Mouse (Mus musculus): ENCODE data around the gene Fras1.

Fras1 gene

DNA sequence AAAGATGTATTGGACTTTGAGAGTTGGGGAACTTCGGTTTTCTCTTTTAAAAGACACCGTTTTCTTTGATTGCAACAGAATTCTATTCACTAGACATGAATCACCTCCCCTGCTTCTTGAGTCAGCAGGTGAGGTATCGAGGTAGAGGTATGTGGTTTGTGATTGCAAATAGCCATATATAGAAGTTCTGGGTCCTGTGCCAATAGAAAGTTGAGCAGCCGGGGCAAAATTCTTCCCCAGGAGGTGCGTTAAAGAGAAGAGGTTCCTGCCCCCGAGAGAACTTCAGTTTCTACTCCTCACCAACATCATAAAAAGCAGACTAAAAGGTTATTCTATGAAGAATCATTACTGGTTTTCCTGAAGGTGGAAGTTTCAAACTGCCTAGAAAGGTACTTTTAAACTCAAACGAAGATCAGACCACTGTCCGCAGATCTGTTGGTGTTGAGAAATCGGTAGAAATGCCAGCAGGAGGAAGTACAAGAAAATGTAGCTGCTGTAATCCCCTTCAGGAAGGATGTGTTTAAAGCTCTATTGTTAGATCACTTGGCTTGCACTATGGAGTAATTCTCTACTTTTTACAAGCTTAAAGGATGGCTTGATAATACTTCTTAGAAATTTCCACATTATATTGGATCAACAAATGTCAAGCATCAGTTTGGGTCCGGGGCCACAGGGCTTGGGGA lies 420.3 kb downstream of the Fras1 start:
- DNase-seq = no peak

DNA sequence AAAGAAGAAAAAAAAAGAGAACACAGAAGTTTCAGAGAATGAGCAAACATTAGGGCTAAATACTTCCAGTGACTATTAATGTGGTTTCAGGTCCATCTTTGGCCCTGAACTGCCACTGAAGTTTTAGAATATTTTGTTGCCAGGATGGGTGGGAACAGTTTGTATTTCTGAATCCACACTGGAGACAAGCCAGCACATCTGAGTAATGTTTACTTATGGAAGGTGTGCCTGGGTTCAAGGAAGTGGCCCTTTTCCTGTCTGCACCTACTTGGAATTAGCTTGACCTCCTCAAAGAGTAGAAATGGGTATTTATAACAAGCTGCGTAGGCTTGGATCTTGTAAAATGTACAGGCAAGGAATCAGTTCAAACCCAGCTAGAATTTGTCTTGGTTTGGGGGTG lies 422.0 kb downstream of the Fras1 start:
- no peak for DNase-seq

DNA sequence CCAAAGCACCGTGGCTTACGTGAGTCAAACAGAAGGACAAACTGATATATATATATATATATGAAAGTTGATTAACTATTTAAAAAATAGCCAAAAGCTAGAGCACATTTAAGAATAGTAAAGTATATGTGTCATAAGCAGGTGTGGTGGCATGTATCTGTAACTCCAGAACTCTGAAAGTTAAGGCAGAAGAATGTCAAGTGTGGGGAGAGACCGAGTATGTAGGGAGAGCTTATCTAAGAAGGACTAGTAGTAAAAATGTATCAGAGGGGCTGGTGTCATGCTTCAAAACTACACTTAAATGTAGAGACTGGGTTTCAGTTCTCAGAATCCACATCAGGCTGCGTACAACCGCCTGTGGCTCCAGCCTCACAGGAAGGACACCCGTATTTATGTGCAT lies 423.7 kb downstream of the Fras1 start:
- DNase-seq = no peak

DNA sequence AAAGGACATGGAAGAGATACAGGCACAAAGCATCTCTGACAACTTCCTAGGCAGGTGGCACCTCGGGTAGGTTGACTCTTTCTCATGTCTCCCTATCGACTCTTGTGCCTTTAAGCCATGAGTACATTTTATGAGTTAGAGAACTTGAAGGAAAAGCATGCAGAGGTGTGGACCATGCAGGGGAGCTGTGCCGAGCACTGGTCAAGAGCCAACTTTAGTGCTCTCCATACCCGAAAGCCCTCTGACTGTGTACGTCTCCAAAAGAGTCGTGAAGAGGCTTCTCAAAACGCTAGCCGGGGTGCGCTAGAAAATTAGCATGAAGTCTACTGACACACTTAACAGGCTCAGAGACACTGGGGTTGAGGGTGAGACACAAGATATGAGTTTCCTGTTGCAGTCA lies 425.4 kb downstream of the Fras1 start:
- DNase-seq = no peak

DNA sequence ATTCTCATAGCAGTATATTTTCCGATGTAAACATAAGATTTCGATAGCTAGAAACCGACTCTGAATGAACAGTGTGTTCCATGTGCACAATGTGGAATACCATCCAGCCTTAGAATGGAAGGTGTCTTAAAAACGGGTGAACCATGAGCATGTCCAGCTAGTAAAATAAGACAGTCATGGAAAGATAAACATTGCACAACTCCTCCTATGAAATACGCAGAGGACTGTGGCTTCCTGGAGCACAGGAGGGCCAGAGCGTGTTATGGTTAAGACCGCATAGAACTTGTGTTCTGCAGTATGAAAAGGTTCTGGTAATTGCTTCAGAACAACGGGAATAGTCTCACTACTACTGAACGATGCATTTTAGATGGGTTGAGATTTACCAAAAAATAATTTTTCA lies 426.2 kb downstream of the Fras1 start:
- DNase-seq = no peak

DNA sequence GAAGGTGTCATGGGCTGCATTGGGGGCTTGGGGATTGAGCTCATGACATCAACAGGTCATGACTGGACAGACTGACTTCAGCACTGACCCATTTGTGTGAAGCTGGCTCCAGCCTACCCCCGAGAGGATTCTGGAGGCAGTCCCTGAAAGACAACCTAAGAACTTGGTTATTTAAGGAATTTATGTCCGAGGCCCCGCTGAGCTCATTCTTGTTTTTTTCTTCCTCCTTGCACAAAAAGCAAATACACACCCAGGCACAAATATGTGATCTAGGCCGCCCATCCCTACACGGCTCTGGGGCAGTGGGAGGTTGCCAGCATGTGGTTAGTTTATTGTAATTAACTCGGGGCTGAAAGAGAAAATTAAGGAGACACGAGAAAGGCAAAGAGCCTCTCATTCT lies 428.4 kb downstream of the Fras1 start:
- DNase-seq = no peak

DNA sequence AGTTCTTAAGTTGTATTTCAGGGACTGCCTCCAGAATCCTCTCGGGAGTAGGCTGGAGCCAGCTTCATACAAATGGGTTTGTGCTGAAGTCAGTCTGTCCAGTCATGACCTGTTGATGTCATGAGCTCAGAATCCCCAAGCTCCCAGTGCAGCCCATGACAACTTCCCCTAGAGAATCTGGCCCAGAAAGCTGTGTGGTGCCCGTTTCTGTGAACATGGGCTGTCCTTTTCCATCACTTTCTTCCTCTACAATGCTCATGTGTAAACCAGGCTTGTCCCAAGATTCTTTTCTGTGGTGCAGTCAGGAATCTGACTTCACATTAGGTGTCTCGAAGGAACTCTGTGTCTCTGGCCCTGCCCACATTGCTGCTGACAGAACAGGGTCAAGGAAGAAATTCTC lies 429.3 kb downstream of the Fras1 start:
- DNase-seq = no peak

DNA sequence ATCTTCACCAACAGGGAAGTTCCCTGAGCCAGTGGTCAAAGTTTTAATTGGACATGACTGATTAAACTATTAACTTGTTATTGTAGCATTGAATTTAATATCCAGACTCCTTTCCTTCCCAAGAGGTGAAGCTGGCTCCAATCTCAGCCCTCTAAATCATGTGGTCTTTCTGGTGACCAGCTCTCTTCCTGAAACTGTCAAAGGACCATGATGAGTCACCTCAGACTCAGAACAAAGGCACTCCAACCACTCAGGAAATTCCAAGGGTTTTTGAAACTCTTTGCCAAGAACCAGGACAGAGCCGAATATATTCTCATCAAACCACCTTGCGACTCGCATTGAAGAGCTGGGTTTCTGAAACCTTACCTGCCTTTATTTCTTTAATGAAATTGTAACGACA lies 430.5 kb downstream of the Fras1 start:
- DNase-seq = no peak

DNA sequence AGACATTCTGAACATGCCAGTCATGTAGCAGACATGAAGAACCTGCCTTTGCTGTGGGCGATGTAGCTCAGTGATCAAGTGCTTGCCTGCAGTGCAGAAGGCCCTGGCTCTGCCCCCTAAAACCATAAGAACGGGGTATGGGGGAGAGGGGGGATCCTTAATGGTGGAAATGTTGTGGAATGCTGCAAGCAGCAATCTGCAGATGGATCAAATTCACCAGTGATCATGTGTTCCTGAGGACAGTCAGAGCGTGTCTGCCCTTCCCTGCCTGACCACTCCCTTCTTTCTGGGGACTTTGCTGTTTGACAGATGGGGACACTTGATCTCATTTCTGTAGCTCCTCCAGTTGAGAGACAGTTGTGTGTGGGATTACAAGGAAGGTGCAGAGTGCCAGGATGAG lies 431.1 kb downstream of the Fras1 start:
- DNase-seq = no peak

DNA sequence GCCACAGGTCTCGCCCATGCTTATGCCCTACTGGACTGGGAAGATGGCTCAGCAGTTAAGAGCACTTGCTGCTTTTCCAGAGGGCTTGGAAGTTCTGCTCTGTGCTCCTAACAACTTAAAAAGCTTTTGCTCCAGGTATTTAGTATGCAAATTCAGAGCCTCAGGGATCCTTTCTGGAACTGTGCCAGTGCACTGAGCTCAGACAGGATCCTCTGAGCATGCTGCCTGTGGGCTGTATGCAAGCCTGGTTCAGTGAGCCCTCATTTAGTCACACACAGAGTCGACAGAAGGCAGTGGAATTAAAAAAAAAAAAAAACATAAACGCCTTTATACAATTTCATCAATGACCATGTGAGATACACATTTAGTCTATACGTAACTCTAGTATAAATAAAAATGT lies 436.9 kb downstream of the Fras1 start:
- peak; percentile 9 to 14 for DNase-seq

DNA sequence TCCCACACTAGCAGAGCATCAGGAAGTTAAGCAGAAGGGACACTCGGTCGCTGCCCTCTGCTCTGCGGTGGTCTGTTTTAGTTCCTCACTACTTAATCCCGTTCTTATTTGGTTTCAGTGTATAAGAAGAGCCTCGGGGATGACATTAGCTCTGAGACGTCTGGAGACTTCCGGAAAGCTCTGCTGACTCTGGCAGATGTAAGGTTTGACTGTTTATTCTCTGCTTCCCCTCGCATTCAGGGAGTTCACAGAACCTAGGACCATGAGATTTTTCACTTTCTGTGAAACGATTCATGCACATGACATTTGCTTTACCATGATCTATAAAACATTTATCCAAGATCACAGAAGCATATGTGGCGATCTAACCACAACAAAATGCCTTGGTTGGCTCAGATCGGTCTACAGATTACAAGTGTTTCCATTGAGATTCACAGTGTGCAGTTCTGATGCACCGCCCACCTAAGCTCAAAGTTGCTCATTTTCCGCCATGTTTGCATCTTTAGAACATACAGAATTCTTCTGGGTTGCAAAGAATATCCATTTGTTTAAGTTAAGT lies 451.1 kb downstream of the Fras1 start:
- no peak for DNase-seq

DNA sequence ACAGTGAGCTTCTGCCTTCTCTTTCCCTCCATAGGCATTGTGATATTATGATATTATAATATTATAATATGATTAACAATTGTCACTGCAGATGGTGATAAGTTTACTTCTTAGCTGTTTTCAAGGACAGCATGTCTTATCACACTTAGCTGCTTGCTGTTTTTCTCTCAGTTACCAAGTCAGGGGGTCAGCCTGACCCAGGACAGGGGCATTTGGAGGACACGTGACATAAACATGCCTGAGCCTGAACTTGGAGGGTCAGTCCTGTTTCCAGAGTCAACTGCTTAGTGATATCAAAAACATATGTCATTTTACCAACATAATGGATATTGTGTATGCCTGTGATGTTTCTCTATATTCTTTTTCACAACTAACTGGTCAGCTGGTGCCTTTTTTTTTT lies 453.4 kb downstream of the Fras1 start:
- no peak for DNase-seq
